8 mouse cellular contexts compared by ENCODE assay signal in the genomic region with DNA sequence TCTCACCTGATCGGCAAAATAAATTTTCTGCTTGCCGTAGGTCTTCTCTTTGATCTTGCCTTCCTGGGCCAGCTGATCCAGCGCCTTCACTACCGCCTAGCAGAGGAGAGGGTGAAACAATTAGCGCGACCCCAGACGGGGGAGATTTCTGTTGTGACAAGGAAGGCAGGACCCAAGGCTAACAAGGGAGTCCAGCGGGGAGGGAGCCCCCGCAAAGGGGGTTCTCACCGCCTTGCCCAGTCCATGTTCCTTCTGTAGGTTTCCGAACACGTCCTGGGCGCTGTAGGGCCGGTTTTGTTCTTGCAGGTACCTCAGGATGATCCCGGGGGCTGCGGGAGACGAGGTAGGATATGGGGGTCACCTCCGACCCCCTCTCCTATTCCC. TPM values are rescaled to one million over a fixed set of nuclear protein-coding genes. Genes with fewer than 3 reads are reported as not detected.
DNase-seq lines count a peak whose midpoint lies in the region; ATAC-seq and TF ChIP-seq lines count a peak whose summit lies in the region.

No protein-coding gene starts in this region.

- no peak for ATAC-seq in hindbrain, embryonic 15.5 days (ENCODE audit: low FRiP score, low read depth)
- peak; percentile 53 for ATAC-seq in midbrain, embryonic 15.5 days (replicated peaks)
- ATAC-seq in megakaryocyte progenitor cell, adult 5-6 weeks (replicated peaks; ENCODE audit: poor library complexity), result no peak

- H3K36me3 ChIP-seq in kidney, adult 2 months (ENCODE audit: control insufficient read depth, insufficient read depth, low read length), result no peaks in the 10 kb centered on the region; the same call in none of the 2 replicates
- H3K36me3 ChIP-seq in hindbrain, embryonic 15.5 days, result peaks cover 70% of the 10 kb centered on the region
- H3K36me3 ChIP-seq in midbrain, embryonic 15.5 days (replicated peaks), result peaks cover 58% of the 10 kb centered on the region

- no peak for DNase-seq in kidney, adult 2 months
- no peak for DNase-seq in kidney, postnatal 4 days
- DNase-seq in thymus, postnatal 4 days, result no peak
- no peak for DNase-seq in cerebellum, adult 8-10 months

- H3K9ac ChIP-seq in hindbrain, embryonic 15.5 days, result peak overlapping the region; percentile 69
- H3K9ac ChIP-seq in midbrain, embryonic 15.5 days, result peak overlapping the region; percentile 39

- TF ChIP-seq POLR2A in kidney, adult 2 months (IDR thresholded peaks at IDR 0.05; ENCODE audit: low read depth, low read length), result no peak

- no peak for TF ChIP-seq CTCF in kidney, adult 2 months (conservative IDR thresholded peaks at IDR 0.05; ENCODE audit: insufficient read depth, insufficient read length, low read depth, low read length)

- H3K27me3 ChIP-seq in kidney, adult 2 months (replicated peaks; ENCODE audit: control insufficient read depth, insufficient read depth, low read length), result no peaks in the 10 kb centered on the region
- no peaks in the 10 kb centered on the region for H3K27me3 ChIP-seq in hindbrain, embryonic 15.5 days
- no peaks in the 10 kb centered on the region for H3K27me3 ChIP-seq in midbrain, embryonic 15.5 days (replicated peaks)

- no peak overlapping the region for H3K27ac ChIP-seq in kidney, adult 2 months (ENCODE audit: insufficient read depth, low read depth, low read length)
- no peak overlapping the region for H3K27ac ChIP-seq in brown adipose tissue, adult 24 weeks (replicated peaks; ENCODE audit: low read depth, low read length)
- H3K27ac ChIP-seq in hindbrain, embryonic 15.5 days (replicated peaks), result peak overlapping the region; percentile 91; the same call in 1 of the 2 replicates
- H3K27ac ChIP-seq in midbrain, embryonic 15.5 days, result peak overlapping the region; percentile 90

- no peaks in the 10 kb centered on the region for H3K9me3 ChIP-seq in hindbrain, embryonic 15.5 days
- H3K9me3 ChIP-seq in midbrain, embryonic 15.5 days, result no peaks in the 10 kb centered on the region

- peak overlapping the region; percentile 54 for H3K4me3 ChIP-seq in kidney, adult 2 months (ENCODE audit: insufficient read depth, low read depth, low read length)
- H3K4me3 ChIP-seq in brown adipose tissue, adult 24 weeks (ENCODE audit: insufficient read depth, low read depth, low read length), result peak overlapping the region; percentile 56
- H3K4me3 ChIP-seq in hindbrain, embryonic 15.5 days, result peak overlapping the region; percentile 70
- H3K4me3 ChIP-seq in midbrain, embryonic 15.5 days, result peak overlapping the region; percentile 68

- 3% methylated on average over 18 of the region's 18 CpGs for WGBS in kidney, adult 2 months
- 1% methylated on average over 18 of the region's 18 CpGs for WGBS in hindbrain, embryonic 15.5 days
- WGBS in midbrain, embryonic 15.5 days, result 1% methylated on average over 18 of the region's 18 CpGs

- H3K4me1 ChIP-seq in kidney, adult 2 months (ENCODE audit: control insufficient read depth, insufficient read depth, low read length), result no peaks in the 10 kb centered on the region; the same call in 1 of the 2 replicates
- no peaks in the 10 kb centered on the region for H3K4me1 ChIP-seq in brown adipose tissue, adult 24 weeks (ENCODE audit: control insufficient read depth, insufficient read depth, insufficient read length, low read length)
- peaks cover 21% of the 10 kb centered on the region for H3K4me1 ChIP-seq in hindbrain, embryonic 15.5 days (replicated peaks)
- peaks cover 13% of the 10 kb centered on the region for H3K4me1 ChIP-seq in midbrain, embryonic 15.5 days

- H3K4me2 ChIP-seq in hindbrain, embryonic 15.5 days, result peak overlapping the region; percentile 85
- H3K4me2 ChIP-seq in midbrain, embryonic 15.5 days, result peak overlapping the region; percentile 84

RNA-seq across cellular contexts. Expression of a gene that starts 0.3 kb away (rescaled TPM):
- 1.2 and 1.9 TPM in 2 replicates for polyA plus RNA-seq in kidney, adult 2 months (2012; rRNA removed)
- polyA plus RNA-seq in brown adipose tissue, adult 24 weeks (2012; ENCODE audit: insufficient read depth, insufficient read length, missing spikeins), result 1.7 and 3.6 TPM in 2 replicates
- 21.3 and 22.5 TPM in 2 replicates for polyA plus RNA-seq in hindbrain, embryonic 15.5 days (2015; fragmentation: Nextera tagmentation; extraction: Ambion mirVana)
- 18.3 and 20.3 TPM in 2 replicates for polyA plus RNA-seq in midbrain, embryonic 15.5 days (2015; fragmentation: Nextera tagmentation; extraction: Ambion mirVana)
- total RNA-seq in megakaryocyte progenitor cell, adult 5-6 weeks (2015), result 32.7 and 40.2 TPM in 2 replicates
- total RNA-seq in megakaryocyte progenitor cell, adult 5-6 weeks (2017), result 58.6 and 67.8 TPM in 2 replicates

RNA-seq across cellular contexts. Expression of a gene that starts 7.8 kb away (rescaled TPM):
- 56.9 and 67.9 TPM in 2 replicates for polyA plus RNA-seq in kidney, adult 2 months (2012; rRNA removed)
- polyA plus RNA-seq in brown adipose tissue, adult 24 weeks (2012; ENCODE audit: insufficient read depth, insufficient read length, missing spikeins), result 55.0 and 67.5 TPM in 2 replicates
- 85.1 and 90.0 TPM in 2 replicates for polyA plus RNA-seq in hindbrain, embryonic 15.5 days (2015; fragmentation: Nextera tagmentation; extraction: Ambion mirVana)
- polyA plus RNA-seq in midbrain, embryonic 15.5 days (2015; fragmentation: Nextera tagmentation; extraction: Ambion mirVana), result 103 and 107 TPM in 2 replicates
- total RNA-seq in megakaryocyte progenitor cell, adult 5-6 weeks (2015), result 76.4 and 83.6 TPM in 2 replicates
- 84.7 and 90.0 TPM in 2 replicates for total RNA-seq in megakaryocyte progenitor cell, adult 5-6 weeks (2017)

RNA-seq across cellular contexts. Expression of a gene that starts 12.6 kb away (rescaled TPM):
- 154 and 200 TPM in 2 replicates for polyA plus RNA-seq in kidney, adult 2 months (2012; rRNA removed)
- 98.3 and 102 TPM in 2 replicates for polyA plus RNA-seq in brown adipose tissue, adult 24 weeks (2012; ENCODE audit: insufficient read depth, insufficient read length, missing spikeins)
- polyA plus RNA-seq in hindbrain, embryonic 15.5 days (2015; fragmentation: Nextera tagmentation; extraction: Ambion mirVana), result 40.6 and 42.4 TPM in 2 replicates
- 43.3 and 47.1 TPM in 2 replicates for polyA plus RNA-seq in midbrain, embryonic 15.5 days (2015; fragmentation: Nextera tagmentation; extraction: Ambion mirVana)
- 19.8 and 28.1 TPM in 2 replicates for total RNA-seq in megakaryocyte progenitor cell, adult 5-6 weeks (2015)
- 28.0 and 31.7 TPM in 2 replicates for total RNA-seq in megakaryocyte progenitor cell, adult 5-6 weeks (2017)

RNA-seq across cellular contexts. Expression of a gene that starts 16.7 kb away (rescaled TPM):
- polyA plus RNA-seq in kidney, adult 2 months (2012; rRNA removed), result 0.44 and 0.83 TPM in 2 replicates
- polyA plus RNA-seq in brown adipose tissue, adult 24 weeks (2012; ENCODE audit: insufficient read depth, insufficient read length, missing spikeins), result not detected in 2 replicates
- 0.47 and 0.48 TPM in 2 replicates for polyA plus RNA-seq in hindbrain, embryonic 15.5 days (2015; fragmentation: Nextera tagmentation; extraction: Ambion mirVana)
- 0.37 and 0.63 TPM in 2 replicates for polyA plus RNA-seq in midbrain, embryonic 15.5 days (2015; fragmentation: Nextera tagmentation; extraction: Ambion mirVana)
- 6.0 and 9.8 TPM in 2 replicates for total RNA-seq in megakaryocyte progenitor cell, adult 5-6 weeks (2015)
- total RNA-seq in megakaryocyte progenitor cell, adult 5-6 weeks (2017), result 3.2 and 5.2 TPM in 2 replicates

RNA-seq across cellular contexts. Expression of a gene that starts 24.8 kb away (rescaled TPM):
- 60.0 and 65.2 TPM in 2 replicates for polyA plus RNA-seq in kidney, adult 2 months (2012; rRNA removed)
- polyA plus RNA-seq in brown adipose tissue, adult 24 weeks (2012; ENCODE audit: insufficient read depth, insufficient read length, missing spikeins), result 43.7 and 49.6 TPM in 2 replicates
- 23.6 and 25.5 TPM in 2 replicates for polyA plus RNA-seq in hindbrain, embryonic 15.5 days (2015; fragmentation: Nextera tagmentation; extraction: Ambion mirVana)
- polyA plus RNA-seq in midbrain, embryonic 15.5 days (2015; fragmentation: Nextera tagmentation; extraction: Ambion mirVana), result 28.4 and 29.2 TPM in 2 replicates
- total RNA-seq in megakaryocyte progenitor cell, adult 5-6 weeks (2015), result 7.3 and 8.1 TPM in 2 replicates
- total RNA-seq in megakaryocyte progenitor cell, adult 5-6 weeks (2017), result 24.0 and 25.7 TPM in 2 replicates

Comparison
In these comparisons a context has a peak if more than half of its experiments do, and no peak if none do; other contexts are left out.
1. H3K27ac ChIP-seq: peak in hindbrain, embryonic 15.5 days (single experiment) and midbrain, embryonic 15.5 days (single experiment); none in kidney, adult 2 months (single experiment) and brown adipose tissue, adult 24 weeks (single experiment).
2. Peak in every context shown above with its lines, with median percentiles within 50 percentile points of each other: H3K4me3 ChIP-seq.